ENCODE assay signal across 12 mouse cellular contexts in the genomic region with DNA sequence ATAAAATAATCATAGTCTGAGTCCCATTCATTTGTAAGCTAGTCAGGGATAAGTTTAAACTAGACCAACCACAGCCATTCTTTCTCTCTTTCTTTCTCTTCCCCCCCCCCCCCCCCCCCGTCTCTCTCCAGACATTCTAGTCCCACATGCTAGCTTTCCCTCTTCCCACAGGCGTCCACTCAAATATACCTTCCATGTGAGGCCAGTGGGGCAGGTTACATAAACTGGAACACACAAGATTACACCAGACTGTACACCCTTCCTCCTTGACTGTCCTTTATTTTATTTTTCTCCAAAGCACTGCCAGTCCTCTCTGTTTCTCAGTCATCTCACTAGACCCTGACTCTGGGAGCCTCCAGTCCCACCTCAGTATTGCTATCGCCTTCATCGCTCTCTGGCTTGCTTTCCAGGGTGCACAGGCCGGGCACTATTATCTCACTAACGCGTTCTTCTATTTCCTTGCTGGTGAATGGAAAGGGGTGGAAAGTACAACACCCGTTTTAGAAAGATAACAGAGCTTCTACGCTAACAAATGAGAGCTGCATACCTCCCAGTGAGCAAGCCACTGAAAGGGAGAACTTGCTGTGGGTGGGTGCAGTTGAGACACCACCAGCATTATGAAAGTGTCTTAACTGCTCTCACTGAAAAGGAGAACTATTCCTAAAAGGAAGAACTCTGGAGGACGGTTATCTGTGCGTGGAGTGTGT. TPM values are rescaled to one million over a fixed set of nuclear protein-coding genes. Genes with fewer than 3 reads are reported as not detected.
DNase-seq lines count a peak whose midpoint lies in the region; ATAC-seq and TF ChIP-seq lines count a peak whose summit lies in the region.
"Had no signal": no experiment of that assay in that cellular context is flagged by ENCODE, and none has a peak within 500 bp of the region (broad histone marks: within the 10 kb centered on the region; RNA-seq: fewer than 3 reads in every experiment).

No protein-coding gene starts in this region.

- TF ChIP-seq CTCF in small intestine, adult 2 months (IDR thresholded peaks at IDR 0.05; ENCODE audit: extremely low read depth, insufficient read length, insufficient replicate concordance, low read depth, low read length) = no peak

- no peak overlapping the region for H3K9ac ChIP-seq in intestine, embryonic 16.5 days (ENCODE audit: low read depth, low read length)
- H3K9ac ChIP-seq in intestine, embryonic 15.5 days = no peak overlapping the region
- peak overlapping the region; percentile 56; the same call in 1 of the 2 replicates for H3K9ac ChIP-seq in liver, embryonic 11.5 days (ENCODE audit: low read depth, low read length)
- H3K9ac ChIP-seq: embryonic facial prominence, embryonic 15.5 days; hindbrain, embryonic 12.5 days had no signal

- no peaks in the 10 kb centered on the region for H3K36me3 ChIP-seq in intestine, embryonic 16.5 days (ENCODE audit: control insufficient read depth, insufficient read depth, low read length)
- no peaks in the 10 kb centered on the region for H3K36me3 ChIP-seq in intestine, embryonic 15.5 days
- H3K36me3 ChIP-seq in liver, embryonic 11.5 days (ENCODE audit: control insufficient read depth, insufficient read depth, low read length) = no peaks in the 10 kb centered on the region
- H3K36me3 ChIP-seq in small intestine, adult 2 months (ENCODE audit: control insufficient read depth, insufficient read depth, low read length) = no peaks in the 10 kb centered on the region
- H3K36me3 ChIP-seq: embryonic facial prominence, embryonic 15.5 days; hindbrain, embryonic 12.5 days had no signal

- WGBS in intestine, embryonic 16.5 days = 79% methylated on average over 11 of the region's 11 CpGs
- WGBS in intestine, embryonic 15.5 days = 79% methylated on average over 11 of the region's 11 CpGs
- 29% methylated on average over 10 of the region's 11 CpGs for WGBS in liver, embryonic 11.5 days
- 44% methylated on average over 10 of the region's 11 CpGs for WGBS in small intestine, adult 2 months

- DNase-seq in c-Kit-positive CD71-positive TER-119-negative erythroid progenitor cells, embryonic 14.5 days (ENCODE audit: low read depth) = peak; percentile 78
- peak; percentile 44 for DNase-seq in liver, embryonic 11.5 days (ENCODE audit: low spot score)
- no peak for DNase-seq in adrenal gland, adult 2 months
- no peak for DNase-seq in cerebellum, adult 11 months
- DNase-seq: layer of hippocampus, adult 9-11 months; lung, postnatal 10 days; right cerebral cortex, postnatal 25 days had no signal

- H3K27me3 ChIP-seq in intestine, embryonic 16.5 days (replicated peaks; ENCODE audit: control insufficient read depth, insufficient read depth, low read length) = no peaks in the 10 kb centered on the region
- no peaks in the 10 kb centered on the region for H3K27me3 ChIP-seq in intestine, embryonic 15.5 days (replicated peaks)
- no peaks in the 10 kb centered on the region for H3K27me3 ChIP-seq in liver, embryonic 11.5 days (replicated peaks; ENCODE audit: control insufficient read depth, insufficient read depth, low read length)
- H3K27me3 ChIP-seq in small intestine, adult 2 months (ENCODE audit: control insufficient read depth, insufficient read depth, low read length) = no peaks in the 10 kb centered on the region
- H3K27me3 ChIP-seq: embryonic facial prominence, embryonic 15.5 days; hindbrain, embryonic 12.5 days had no signal

- H3K4me2 ChIP-seq in intestine, embryonic 16.5 days (ENCODE audit: low read depth, low read length) = no peak overlapping the region
- no peak overlapping the region for H3K4me2 ChIP-seq in intestine, embryonic 15.5 days (replicated peaks)
- peak overlapping the region; percentile 49 for H3K4me2 ChIP-seq in liver, embryonic 11.5 days
- H3K4me2 ChIP-seq: embryonic facial prominence, embryonic 15.5 days; hindbrain, embryonic 12.5 days had no signal

- H3K4me1 ChIP-seq in intestine, embryonic 16.5 days (ENCODE audit: control insufficient read depth, insufficient read depth, low read length) = peaks cover 19% of the 10 kb centered on the region; the same call in 1 of the 2 replicates
- 0 out of 2 replicates have a peak, but pooled peaks cover 11% of the 10 kb centered on the region for H3K4me1 ChIP-seq in intestine, embryonic 15.5 days (replicated peaks)
- peaks cover 17% of the 10 kb centered on the region for H3K4me1 ChIP-seq in liver, embryonic 11.5 days (replicated peaks; ENCODE audit: control insufficient read depth, insufficient read depth, low read length)
- peaks cover 24% of the 10 kb centered on the region; the same call in 1 of the 2 replicates for H3K4me1 ChIP-seq in small intestine, adult 2 months (ENCODE audit: control insufficient read depth, insufficient read depth, insufficient read length, low read length)

- no peak overlapping the region for H3K27ac ChIP-seq in intestine, embryonic 16.5 days (ENCODE audit: low read length)
- H3K27ac ChIP-seq in intestine, embryonic 15.5 days = no peak overlapping the region
- peak overlapping the region; percentile 96 for H3K27ac ChIP-seq in liver, embryonic 11.5 days (ENCODE audit: low read depth, low read length)
- H3K27ac ChIP-seq in small intestine, adult 2 months (ENCODE audit: insufficient read depth, low read depth, low read length) = peak overlapping the region; percentile 19; the same call in 1 of the 2 replicates
- H3K27ac ChIP-seq: embryonic facial prominence, embryonic 15.5 days; hindbrain, embryonic 12.5 days had no signal

- H3K4me3 ChIP-seq in intestine, embryonic 16.5 days (ENCODE audit: low read length) = no peak overlapping the region
- H3K4me3 ChIP-seq in intestine, embryonic 15.5 days (replicated peaks) = no peak overlapping the region
- H3K4me3 ChIP-seq in liver, embryonic 11.5 days (ENCODE audit: low read depth, low read length) = no peak overlapping the region
- no peak overlapping the region for H3K4me3 ChIP-seq in small intestine, adult 2 months (ENCODE audit: low read depth, low read length)
- H3K4me3 ChIP-seq: embryonic facial prominence, embryonic 15.5 days; hindbrain, embryonic 12.5 days had no signal

- TF ChIP-seq POLR2A in small intestine, adult 2 months (IDR thresholded peaks at IDR 0.05; ENCODE audit: low read depth, low read length) = no peak

- no peaks in the 10 kb centered on the region for H3K9me3 ChIP-seq in intestine, embryonic 16.5 days (ENCODE audit: control insufficient read depth, low read length)
- H3K9me3 ChIP-seq in intestine, embryonic 15.5 days = no peaks in the 10 kb centered on the region
- no peaks in the 10 kb centered on the region for H3K9me3 ChIP-seq in liver, embryonic 11.5 days (ENCODE audit: control insufficient read depth, low read length)
- H3K9me3 ChIP-seq: embryonic facial prominence, embryonic 15.5 days; hindbrain, embryonic 12.5 days had no signal

- peak; percentile 48; the same call in 1 of the 2 replicates for ATAC-seq in intestine, embryonic 16.5 days
- no peak for ATAC-seq in intestine, embryonic 15.5 days
- peak; percentile 93 for ATAC-seq in liver, embryonic 11.5 days (replicated peaks; ENCODE audit: low FRiP score)

RNA-seq across cellular contexts. Expression of gene Dirc2, which starts 5.4 kb away (rescaled TPM):
- polyA plus RNA-seq in intestine, embryonic 16.5 days (2015; fragmentation: Nextera tagmentation; extraction: Ambion mirVana) = 7.8 and 11.8 TPM in 2 replicates
- polyA plus RNA-seq in intestine, embryonic 15.5 days (2015; fragmentation: Nextera tagmentation; extraction: Ambion mirVana) = 12.0 and 13.2 TPM in 2 replicates
- 7.5 and 8.0 TPM in 2 replicates for polyA plus RNA-seq in liver, embryonic 11.5 days (2014; fragmentation: Nextera tagmentation; extraction: Ambion mirVana)
- 27.4 and 52.7 TPM in 2 replicates for polyA plus RNA-seq in small intestine, adult 2 months (2012; rRNA removed)
- 10 to 100 TPM; 21.3 to 41.0 TPM for total RNA-seq in adrenal gland, adult 2 months (2021)
- 27.5 and 32.1 TPM in 2 replicates for polyA plus RNA-seq in adrenal gland, adult 2 months (2012; rRNA removed)

RNA-seq across cellular contexts. Expression of gene Hspbap1, which starts 6.4 kb away (rescaled TPM):
- polyA plus RNA-seq in intestine, embryonic 16.5 days (2015; fragmentation: Nextera tagmentation; extraction: Ambion mirVana) = 14.6 and 15.9 TPM in 2 replicates
- polyA plus RNA-seq in intestine, embryonic 15.5 days (2015; fragmentation: Nextera tagmentation; extraction: Ambion mirVana) = 17.6 and 18.4 TPM in 2 replicates
- 30.1 and 30.4 TPM in 2 replicates for polyA plus RNA-seq in liver, embryonic 11.5 days (2014; fragmentation: Nextera tagmentation; extraction: Ambion mirVana)
- 1.6 and 4.4 TPM in 2 replicates for polyA plus RNA-seq in small intestine, adult 2 months (2012; rRNA removed)
- 1 to 10 TPM; 3.5 to 7.0 TPM for total RNA-seq in adrenal gland, adult 2 months (2021)
- polyA plus RNA-seq in adrenal gland, adult 2 months (2012; rRNA removed) = 1.8 and 2.3 TPM in 2 replicates

Comparison
In these comparisons a context has a peak if more than half of its experiments do, and no peak if none do; other contexts are left out.
1. H3K27ac ChIP-seq: peak in liver, embryonic 11.5 days (single experiment) and small intestine, adult 2 months (single experiment); none in intestine, embryonic 16.5 days (single experiment) and intestine, embryonic 15.5 days (single experiment).
2. DNase-seq: peak in c-Kit-positive CD71-positive TER-119-negative erythroid progenitor cells, embryonic 14.5 days (single experiment) and liver, embryonic 11.5 days (single experiment); none in adrenal gland, adult 2 months (single experiment) and cerebellum, adult 11 months (single experiment).